Mouse (Mus musculus) kidney, postnatal 36 days (tissue): Measurements from ENCODE around the gene Thap8.

Experiments
- DNase-seq, 2 experiments: peaks; one replicate each; pipeline ENCODE4 v3.0.0; 2021 to 2022; ENCODE audit warnings: mixed read lengths in 2 of 2

Gene Thap8

GRCm38 (mm10) chr7:30318142-30318541, 38.2 kb downstream of the Thap8 start:
- DNase-seq, result peak; percentile 68 to 80

- no peak for DNase-seq
Measured at GRCm38 (mm10) chr7:30320946-30321345, 41.1 kb downstream of the Thap8 start.

GRCm38 (mm10) chr7:30321539-30322284, 41.8 kb downstream of the Thap8 start, which contains the start of gene E130208F15Rik:
Gene E130208F15Rik (plus strand): TSS chr7:30321740.
- peak; percentile 89 to 94 for DNase-seq

GRCm38 (mm10) chr7:30322285-30322667, 42.4 kb downstream of the Thap8 start:
- peak; percentile 98 to 99 for DNase-seq

GRCm38 (mm10) chr7:30322865-30323264, 43.0 kb downstream of the Thap8 start:
- no peak for DNase-seq

GRCm38 (mm10) chr7:30323795-30324194, 43.9 kb downstream of the Thap8 start, which contains the start of gene Sdhaf1:
Gene Sdhaf1 (minus strand): TSS chr7:30323895.
- no peak for DNase-seq

GRCm38 (mm10) chr7:30324300-30324944, 44.5 kb downstream of the Thap8 start:
- DNase-seq, result no peak

GRCm38 (mm10) chr7:30325364-30325763, 45.5 kb downstream of the Thap8 start:
- DNase-seq, result peak in 1 of 2 experiments; percentile 73

GRCm38 (mm10) chr7:30326427-30326826, 46.5 kb downstream of the Thap8 start:
- DNase-seq, result no peak

GRCm38 (mm10) chr7:30327140-30327539, 47.2 kb downstream of the Thap8 start:
- peak; percentile 69 to 78 for DNase-seq

- no peak for DNase-seq
Measured at GRCm38 (mm10) chr7:30328379-30328778, 48.5 kb downstream of the Thap8 start.

- peak; percentile 83 to 85 for DNase-seq
Measured at GRCm38 (mm10) chr7:30331887-30332286, 52.0 kb downstream of the Thap8 start.

GRCm38 (mm10) chr7:30332622-30333259, 52.8 kb downstream of the Thap8 start:
- DNase-seq, result no peak

- peak; percentile 92 to 93 for DNase-seq
Measured at GRCm38 (mm10) chr7:30333436-30333835, 53.5 kb downstream of the Thap8 start.

- DNase-seq, result no peak
Measured at GRCm38 (mm10) chr7:30334563-30334962, 54.7 kb downstream of the Thap8 start.

GRCm38 (mm10) chr7:30335688-30336087, 55.8 kb downstream of the Thap8 start:
- no peak for DNase-seq

- DNase-seq, result peak; percentile 84 to 91
Measured at GRCm38 (mm10) chr7:30336384-30336783, 56.5 kb downstream of the Thap8 start.

GRCm38 (mm10) chr7:30339432-30340109, 59.7 kb downstream of the Thap8 start:
- no peak for DNase-seq
